Mouse (Mus musculus) forebrain, embryonic 14.5 days (tissue): ENCODE results near the gene Gstt4. TPM values are rescaled to one million over a fixed set of nuclear protein-coding genes. Genes with fewer than 3 reads are reported as not detected.
"Not testable (repeated sequence)": the region's sequence is repeated elsewhere in the genome, so short reads cannot be mapped to it uniquely, and the experiment has no call there.

Experiments
- ATAC-seq: fragments of 200-750 bp; cut with Nextera tagmentation; 2 replicates; pipeline ENCODE4 v1.8.0; 2017; ENCODE audit warnings: mild to moderate bottlenecking, moderate library complexity
- DNase-seq: peaks from one replicate; pipeline ENCODE4 v3.0.0-alpha.2; 2015; ENCODE audit warnings: low spot score
- H3K27ac ChIP-seq: fragments of 300-500 bp; sonication (generic); 2 replicates; pipeline ENCODE4 v1.5.1; 2014; ENCODE audit warnings: low read depth, mild to moderate bottlenecking, control low read depth, low read length, moderate library complexity
- H3K27me3 ChIP-seq: fragments of 300-500 bp; sonication (generic); replicated peaks from 2 replicates; pipeline ENCODE4 v1.6.1; 2014; ENCODE audit warnings: low read length, control low read depth, mixed read lengths; ENCODE audit not compliant: control insufficient read depth, insufficient read depth
- H3K36me3 ChIP-seq: fragments of 300-500 bp; sonication (generic); 2 replicates; pipeline ENCODE4 v1.6.1; 2014; ENCODE audit warnings: low read length, control low read depth; ENCODE audit not compliant: control insufficient read depth, insufficient read depth
- H3K4me1 ChIP-seq: fragments of 300-500 bp; sonication (generic); 2 replicates; pipeline ENCODE4 v1.6.1; 2014; ENCODE audit warnings: antibody characterized with exemption, low read length, control low read depth; ENCODE audit not compliant: control insufficient read depth, insufficient read depth
- H3K4me2 ChIP-seq: fragments of 300-500 bp; sonication (generic); 2 replicates; pipeline ENCODE4 v1.6.1; 2014; ENCODE audit warnings: mild to moderate bottlenecking, control low read depth, low read length
- H3K4me3 ChIP-seq: fragments of 300-500 bp; sonication (generic); 2 replicates; pipeline ENCODE4 v1.5.1; 2014; ENCODE audit warnings: low read depth, low read length, control low read depth
- H3K9ac ChIP-seq: fragments of 300-500 bp; sonication (generic); 2 replicates; pipeline ENCODE4 v1.6.1; 2014; ENCODE audit warnings: mild to moderate bottlenecking, low read length, control low read depth, moderate library complexity
- H3K9me3 ChIP-seq: fragments of 300-500 bp; sonication (generic); replicated peaks from 2 replicates; pipeline ENCODE4 v1.6.1; 2016; ENCODE audit warnings: low read length, control low read depth, mixed read lengths; ENCODE audit not compliant: control insufficient read depth
- WGBS: fragments of 180-500 bp; shearing (Covaris S2); extraction: QIAGEN DNeasy Blood & Tissue Kit; methylation state at CpG from one replicate; pipeline ENCODE4 v1.1.7; 2014; 5-methylcytosine and 5-hydroxymethylcytosine counted together
- polyA plus RNA-seq: library from polyadenylated mRNA; unstranded; fragments of >200 nt; fragmentation: Nextera tagmentation; extraction: Ambion mirVana; gene quantifications from 2 replicates; pipeline ENCODE4 v1.2.1, GENCODE M21; 2014

Gstt4 gene
- polyA plus RNA-seq, 1 experiment from 2014 or later: not detected

- H3K4me1 ChIP-seq: peaks cover 3% of the 10 kb centered on the region; the same call in 1 of the 2 replicates
These were observed 47.8 kb downstream of the Gstt4 start for GRCm38 (mm10) chr10:75774587-75774986.

GRCm38 (mm10) chr10:75774102-75774501, 48.2 kb downstream of the Gstt4 start:
- H3K27me3 ChIP-seq: no peaks in the 10 kb centered on the region; the same call in 1 of the 2 replicates
- peaks cover 3% of the 10 kb centered on the region; the same call in 1 of the 2 replicates for H3K4me1 ChIP-seq
- H3K4me3 ChIP-seq: no peak overlapping the region
- H3K4me2 ChIP-seq: no peak overlapping the region; the same call in 1 of the 2 replicates
- no peaks in the 10 kb centered on the region for H3K36me3 ChIP-seq
- no peak for ATAC-seq
- no peak for DNase-seq
- H3K9me3 ChIP-seq: no peaks in the 10 kb centered on the region
- 86% methylated on average over 5 of the region's 5 CpGs for WGBS
- H3K9ac ChIP-seq: no peak overlapping the region
- H3K27ac ChIP-seq: no peak overlapping the region

More at GRCm38 (mm10) chr10:75774587-75774986, 47.8 kb downstream of the Gstt4 start:
- H3K27ac ChIP-seq: no peak overlapping the region
- DNase-seq (no peak), ATAC-seq (no peak)
- H3K9me3 ChIP-seq: no peaks in the 10 kb centered on the region
- peaks cover 4% of the 10 kb centered on the region; the same call in 1 of the 2 replicates for H3K27me3 ChIP-seq
- no peaks in the 10 kb centered on the region for H3K36me3 ChIP-seq
- WGBS: 89% methylated on average over 9 of the region's 9 CpGs
- H3K4me3 ChIP-seq: no peak overlapping the region
- no peak overlapping the region for H3K4me2 ChIP-seq
- H3K9ac ChIP-seq: no peak overlapping the region

DNA sequence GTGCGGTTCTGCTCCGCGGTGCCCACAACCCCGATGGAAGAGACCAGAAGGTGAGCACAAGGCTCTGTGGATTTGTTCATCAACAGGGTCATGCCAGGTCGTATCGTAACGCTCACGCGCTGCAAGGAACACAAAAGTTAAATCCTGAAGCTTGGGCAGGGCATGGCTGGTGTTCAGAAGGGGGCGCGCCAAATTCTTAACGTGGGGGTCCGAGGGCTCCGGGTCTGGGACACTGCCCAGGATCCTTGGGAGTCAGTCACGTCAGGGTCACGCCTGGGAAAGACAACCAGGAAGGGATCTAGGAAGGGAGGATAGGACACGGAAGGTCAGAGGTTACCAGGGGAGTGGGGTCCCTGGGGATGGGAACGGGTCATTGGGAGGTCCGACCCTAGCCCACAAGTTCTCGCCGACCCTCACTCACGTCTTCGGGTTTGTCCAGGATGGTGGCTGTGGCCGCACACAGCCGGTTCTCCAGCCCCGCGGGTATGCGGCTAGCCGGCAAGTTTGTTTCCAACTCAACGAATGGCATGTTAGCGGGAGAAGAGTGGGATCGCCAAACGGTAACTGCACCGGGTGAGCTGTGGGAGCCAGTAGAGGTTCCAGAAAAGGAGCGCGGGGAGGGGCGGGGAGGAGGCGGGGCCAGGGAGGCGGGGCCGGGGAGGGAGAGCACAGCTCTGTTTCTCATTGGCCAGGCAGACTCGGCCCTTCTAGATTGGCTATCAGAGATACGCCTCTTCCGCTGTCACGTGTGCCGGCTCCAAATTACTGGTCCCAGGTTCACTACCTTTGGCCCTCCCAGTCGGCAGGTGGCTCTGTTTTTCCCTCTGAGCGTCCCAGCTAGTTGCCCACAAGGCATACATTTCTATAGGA, 49.3 kb downstream of the Gstt4 start, which contains the start of gene Ddt:
TSS of gene Ddt (minus strand) at position 620 of the 870 bp plus-strand sequence.
- H3K4me3 ChIP-seq: peak within 1 kb of the TSS; percentile 53
- H3K27me3 ChIP-seq: no peaks in the 10 kb centered on the region; the same call in 1 of the 2 replicates
- H3K36me3 ChIP-seq: no peaks in the 10 kb centered on the region
- ATAC-seq: peak; percentile 98
- no peak within 1 kb of the TSS for H3K27ac ChIP-seq
- peak; percentile 94 for DNase-seq
- under 1% methylated on average over 43 of the region's 47 CpGs for whole genome bisulfite sequencing
- peak within 1 kb of the TSS; percentile 81 for H3K4me2 ChIP-seq
- H3K4me1 ChIP-seq: peaks cover 3% of the 10 kb centered on the region; the same call in 1 of the 2 replicates
- peak within 1 kb of the TSS; percentile 70 for H3K9ac ChIP-seq
- H3K9me3 ChIP-seq: no peaks in the 10 kb centered on the region

DNA sequence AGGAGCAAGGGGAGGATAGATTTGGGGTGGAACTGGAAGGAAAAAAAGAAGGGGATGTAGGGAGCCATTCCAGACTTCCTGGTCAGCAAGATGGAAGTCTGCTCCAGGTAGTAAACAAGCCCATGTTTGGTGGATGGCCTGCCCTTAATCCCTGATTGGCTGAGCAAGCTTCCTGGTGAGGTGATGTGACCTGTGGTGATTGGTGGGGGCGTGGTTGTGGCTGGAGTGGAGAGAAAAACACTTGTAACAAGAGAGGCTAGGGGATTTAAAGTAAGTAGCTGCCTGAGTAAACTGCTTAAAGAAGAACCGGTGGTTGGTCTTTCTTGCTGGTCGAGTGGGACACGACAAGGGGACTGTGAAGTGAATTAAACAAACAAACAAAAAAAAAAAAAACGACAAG, 54.6 kb downstream of the Gstt4 start:
- H3K9ac ChIP-seq, H3K9me3 ChIP-seq, H3K36me3 ChIP-seq, H3K4me2 ChIP-seq, H3K27ac ChIP-seq, H3K4me3 ChIP-seq, DNase-seq, H3K27me3 ChIP-seq, ATAC-seq, H3K4me1 ChIP-seq: not testable (repeated sequence)
- WGBS: 25% methylated on average over 5 of the region's 5 CpGs

DNA sequence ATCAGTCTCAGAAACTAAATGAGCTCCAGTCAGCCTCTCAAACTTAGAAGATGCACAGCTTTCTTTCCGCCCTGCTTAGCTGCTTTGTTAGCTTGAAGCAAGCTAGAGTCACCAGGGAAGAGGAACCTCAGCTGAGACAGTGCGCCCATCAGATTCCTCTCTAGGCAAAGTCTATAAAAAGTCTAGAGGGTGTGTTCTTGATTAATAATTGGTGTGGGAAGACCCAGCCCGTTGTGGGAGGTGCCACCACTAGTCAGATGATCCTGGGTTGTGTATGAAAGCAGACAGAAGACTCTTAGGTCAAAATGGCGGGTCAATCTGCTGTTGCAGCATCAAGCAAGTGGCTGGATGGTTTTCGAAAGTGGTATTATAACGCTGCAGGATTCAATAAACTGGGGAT, 55.5 kb downstream of the Gstt4 start:
- H3K9me3 ChIP-seq: no peaks in the 10 kb centered on the region
- no peak overlapping the region for H3K9ac ChIP-seq
- no peak overlapping the region for H3K4me2 ChIP-seq
- DNase-seq (no peak), ATAC-seq (no peak)
- H3K27ac ChIP-seq: no peak overlapping the region
- H3K27me3 ChIP-seq: no peaks in the 10 kb centered on the region
- no peak overlapping the region for H3K4me3 ChIP-seq
- no peaks in the 10 kb centered on the region for H3K36me3 ChIP-seq
- 0 out of 2 replicates have a peak, but pooled peaks cover 3% of the 10 kb centered on the region for H3K4me1 ChIP-seq
- WGBS: 87% methylated on average over 6 of the region's 6 CpGs

Other genes with a start within 250 kb of the Gstt4 start
- gene Ggt5, start 233.2 kb downstream of the Gstt4 start, polyA plus RNA-seq: 1.8 and 2.1 TPM in 2 replicates
- 1.3 TPM in 2 replicates for gene Susd2, start 178.5 kb downstream of the Gstt4 start, polyA plus RNA-seq
- 32.0 and 40.5 TPM in 2 replicates for gene Cabin1, start 58.2 kb downstream of the Gstt4 start, polyA plus RNA-seq
- 65.1 and 79.7 TPM in 2 replicates for gene Ddt, start 49.1 kb downstream of the Gstt4 start, polyA plus RNA-seq
- 0.34 TPM in 1 of 2 replicates, not detected in the other for gene Gm20441, start 41.6 kb downstream of the Gstt4 start, polyA plus RNA-seq
- 0.67 and 1.2 TPM in 2 replicates for gene Gstt3, start 41.1 kb downstream of the Gstt4 start, polyA plus RNA-seq
- 11.5 and 13.0 TPM in 2 replicates for gene Gstt1, start 24.0 kb downstream of the Gstt4 start, polyA plus RNA-seq
- 4.1 and 6.0 TPM in 2 replicates for gene Gstt2, start 14.9 kb upstream of the Gstt4 start, polyA plus RNA-seq
- 1,715 and 2,306 TPM in 2 replicates for gene Mif, start 37.7 kb upstream of the Gstt4 start, polyA plus RNA-seq
- gene Derl3, start 70.9 kb upstream of the Gstt4 start, polyA plus RNA-seq: 1.6 and 1.7 TPM in 2 replicates
- 253 and 292 TPM in 2 replicates for gene Smarcb1, start 99.1 kb upstream of the Gstt4 start, polyA plus RNA-seq
- 32.7 TPM in 2 replicates for gene Chchd10, start 110.6 kb upstream of the Gstt4 start, polyA plus RNA-seq
- 19.4 and 25.1 TPM in 2 replicates for gene Mmp11, start 114.0 kb upstream of the Gstt4 start, polyA plus RNA-seq
- gene Gm867, start 118.1 kb upstream of the Gstt4 start, polyA plus RNA-seq: not detected in 2 replicates
- 0.63 TPM in 1 of 2 replicates, not detected in the other for gene Vpreb3, start 120.5 kb upstream of the Gstt4 start, polyA plus RNA-seq
- not detected in 2 replicates for gene Gm5134, start 132.0 kb upstream of the Gstt4 start, polyA plus RNA-seq
- 11.7 and 12.2 TPM in 2 replicates for gene Zfp280b, start 210.1 kb upstream of the Gstt4 start, polyA plus RNA-seq